Mouse (Mus musculus) frontal cortex, postnatal 14 days (tissue): ENCODE measurements at regions not wholly inside any gene's neighbourhood (a gene's known extent, or its start where the extent isn't known, plus 50 kb on each side); places are given as distances from the start of the nearest gene placed in this dataset.

Experiments used
- DNase-seq, 2 experiments: peaks; one replicate each; pipeline ENCODE4 v3.0.0; 2022; ENCODE audit warnings: low spot score in 2 of 2

DNA sequence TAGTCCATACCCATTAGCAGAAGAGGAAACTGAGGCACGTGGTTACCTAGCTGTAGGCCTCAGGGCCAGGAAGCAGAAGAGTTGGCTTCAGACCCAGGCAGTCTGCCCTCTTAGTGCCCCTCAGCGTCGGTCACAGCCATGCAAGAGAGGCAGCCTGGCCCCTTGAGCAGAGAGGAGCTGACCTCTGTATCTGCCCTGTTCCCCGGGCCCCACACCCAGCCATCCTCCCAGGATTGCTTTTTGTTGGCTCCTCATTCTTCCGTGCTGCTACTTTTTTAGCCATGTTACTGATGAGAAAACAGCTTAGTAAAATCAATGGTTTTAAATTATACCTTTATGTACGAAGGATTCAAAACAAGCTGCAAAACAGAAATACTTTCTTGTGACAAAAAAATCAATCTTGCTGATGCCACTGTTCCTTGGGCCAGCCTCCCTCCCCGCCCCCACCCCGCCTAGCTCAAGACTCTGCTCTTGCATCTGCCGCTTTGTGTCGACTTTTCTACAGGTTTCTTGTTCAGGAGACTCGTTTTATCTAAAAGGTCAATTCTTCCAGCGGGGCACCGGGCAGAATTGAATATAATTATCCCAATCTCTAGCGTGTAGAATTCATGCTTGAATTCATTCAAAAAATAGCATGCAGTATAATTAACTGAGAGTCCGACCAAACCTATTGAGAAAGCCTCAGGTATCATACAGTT lies 70.8 kb downstream of the Sall1 start:
- no peak for DNase-seq

DNA sequence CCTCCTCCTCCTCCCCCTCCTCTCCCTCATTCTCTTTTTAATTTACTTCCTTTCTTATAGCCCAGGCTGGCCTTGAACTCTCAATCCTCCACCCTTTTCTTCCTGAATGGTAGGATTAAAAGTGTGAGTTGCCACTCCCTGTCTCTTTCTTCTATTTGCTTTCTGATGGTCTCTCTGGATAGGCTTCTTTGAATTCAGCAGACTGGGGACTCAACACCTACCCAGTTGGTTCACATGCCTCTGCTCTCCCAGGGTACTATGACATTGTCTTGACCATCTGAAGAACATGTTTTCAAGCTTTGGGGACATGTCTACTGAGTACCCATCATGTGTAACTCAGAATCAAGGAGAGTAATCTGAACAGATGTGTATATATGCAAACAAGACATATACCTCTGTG lies 85.1 kb downstream of the Sall1 start:
- DNase-seq = no peak

DNA sequence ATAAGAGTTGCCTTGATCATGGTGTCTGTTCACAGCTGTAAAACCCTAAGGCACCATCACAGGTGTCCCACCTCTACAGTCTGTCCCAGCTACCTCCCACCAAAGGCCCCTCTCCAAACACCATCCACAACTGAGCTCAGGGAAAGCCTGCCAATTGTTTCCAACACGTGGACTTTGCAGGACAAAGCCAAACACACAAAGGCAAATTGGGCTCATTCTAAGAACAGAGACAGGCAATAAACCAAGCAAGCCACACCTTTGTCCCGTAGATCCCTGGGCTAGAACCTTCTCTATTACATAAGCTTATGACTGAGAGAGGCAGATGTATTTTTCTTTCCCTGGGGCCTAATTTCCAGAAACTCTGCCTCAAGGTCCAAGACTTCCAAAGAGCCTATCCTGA lies 90.8 kb downstream of the Sall1 start:
- DNase-seq = no peak

DNA sequence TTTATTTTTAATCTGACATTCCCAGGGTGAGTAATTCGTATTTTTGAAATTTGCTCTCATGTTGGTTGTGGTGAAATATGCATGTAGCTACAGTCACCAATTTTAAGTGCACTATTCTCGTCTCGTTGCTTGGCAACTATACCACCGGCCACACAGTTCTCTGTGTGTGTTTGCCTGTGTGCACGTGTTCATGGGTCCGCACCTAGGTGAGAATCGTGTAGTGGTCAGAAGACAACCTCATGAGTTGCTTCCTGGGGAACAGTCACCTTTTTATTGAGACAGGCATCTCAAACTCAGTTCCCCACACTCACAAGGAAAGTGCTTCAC lies 92.2 kb downstream of the Sall1 start:
- no peak for DNase-seq

DNA sequence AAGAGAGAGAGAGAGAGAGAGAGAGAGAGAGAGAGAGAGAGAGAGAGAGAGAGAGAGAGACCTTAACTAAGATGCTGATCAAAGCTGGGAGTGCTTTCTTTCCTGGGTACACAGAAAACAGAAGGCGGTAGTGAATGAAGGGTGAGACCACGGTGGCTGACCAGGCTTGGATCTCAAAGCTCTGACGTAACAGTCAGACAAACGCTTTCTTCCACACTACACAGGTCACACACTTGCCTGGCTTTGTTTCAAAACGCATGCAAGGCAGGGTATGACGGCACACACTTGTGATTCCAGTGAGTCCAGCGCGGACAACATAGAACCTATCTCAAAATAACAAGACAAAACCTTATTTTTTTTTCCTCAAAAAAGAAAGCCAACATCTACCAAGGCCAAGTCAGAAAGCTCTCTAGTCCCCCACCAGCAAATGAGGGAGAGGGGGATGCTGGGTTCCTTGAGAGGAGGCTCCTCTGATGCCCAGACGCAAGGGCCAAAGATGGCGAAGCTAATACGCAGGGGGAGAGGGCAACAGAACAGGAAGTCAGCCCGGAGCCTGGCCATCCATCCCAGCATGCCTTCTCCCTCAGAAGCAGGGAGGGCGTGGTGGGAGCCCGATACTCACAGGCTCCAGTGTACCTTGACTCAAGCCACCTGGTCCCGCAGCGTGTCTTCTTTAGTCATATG lies 92.7 kb downstream of the Sall1 start:
- DNase-seq = no peak

DNA sequence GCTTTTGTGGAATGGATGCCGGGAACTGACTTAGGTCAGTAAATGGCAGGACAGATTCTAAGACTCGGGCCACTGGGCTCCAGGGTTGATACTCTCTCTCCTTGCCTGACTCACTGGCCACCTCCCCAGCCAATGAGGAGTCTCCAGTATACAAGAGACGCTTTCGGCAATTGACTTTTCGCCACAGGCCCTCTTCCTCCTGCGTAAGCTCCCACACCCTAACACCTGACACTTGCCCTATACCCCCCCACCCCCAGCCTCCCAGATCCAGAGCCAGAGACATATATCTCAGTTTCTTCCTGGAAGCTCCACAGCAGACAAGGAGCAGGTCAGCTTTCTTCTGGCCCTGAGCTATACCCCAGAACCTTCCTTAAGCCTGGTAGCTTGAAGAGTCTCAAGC lies 94.0 kb downstream of the Sall1 start:
- DNase-seq = no peak

DNA sequence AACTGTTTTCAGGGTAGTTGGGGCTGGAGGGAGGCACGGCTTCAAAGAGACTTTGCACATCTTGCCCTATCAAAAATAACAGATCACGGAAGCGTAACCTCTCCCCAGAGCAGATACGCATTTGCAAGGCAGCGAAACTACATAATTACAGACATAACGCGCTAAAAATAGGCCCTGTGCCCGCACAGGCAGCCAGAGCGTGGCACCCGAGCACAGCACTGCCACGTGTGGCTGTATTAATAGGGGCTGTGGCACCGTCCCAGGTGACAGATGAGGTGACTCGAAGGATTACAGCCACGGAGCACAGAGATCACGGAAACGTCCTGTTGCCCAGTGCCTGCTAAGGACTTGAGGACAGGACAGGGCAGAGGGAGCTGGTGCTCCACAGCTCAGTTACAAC lies 95.0 kb downstream of the Sall1 start:
- no peak for DNase-seq

DNA sequence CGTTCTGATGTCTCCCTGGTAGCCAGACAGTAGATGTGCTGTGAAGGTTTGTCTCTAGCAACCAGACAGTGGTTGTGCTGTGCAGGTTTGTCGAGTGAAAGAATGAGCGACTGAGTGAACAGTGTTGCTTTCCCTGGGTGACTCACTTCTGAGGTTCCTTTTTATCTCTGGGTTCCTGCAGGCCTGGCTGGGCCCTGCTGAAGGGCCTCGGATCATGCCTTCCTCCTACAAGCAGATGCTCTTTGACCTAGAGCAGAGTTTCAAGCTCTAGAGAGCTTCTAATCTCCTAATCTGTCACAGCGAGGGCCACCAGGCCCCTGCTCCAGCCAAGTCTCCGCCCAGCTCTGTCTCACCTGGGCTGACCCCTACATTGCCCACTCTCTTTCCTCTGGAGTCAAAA lies 95.6 kb downstream of the Sall1 start:
- DNase-seq = no peak

DNA sequence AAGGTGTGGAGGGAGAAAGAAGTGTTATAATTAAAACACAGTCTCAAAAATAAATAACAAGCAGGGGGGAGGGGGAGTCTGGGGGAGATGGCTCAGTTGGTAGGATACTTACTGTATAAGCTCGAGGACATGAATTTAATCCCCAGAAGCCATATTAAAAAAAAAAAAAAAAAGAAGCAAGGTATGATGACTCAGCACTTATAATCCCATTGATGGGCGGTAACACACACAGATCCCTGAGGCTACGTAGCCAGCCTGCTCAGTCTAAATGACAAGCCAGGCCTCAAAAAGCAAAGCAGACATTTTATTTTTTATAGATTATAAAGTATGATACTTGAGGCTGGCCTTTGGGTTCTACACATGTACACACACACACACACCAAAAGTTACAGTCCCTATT lies 96.6 kb downstream of the Sall1 start:
- no peak for DNase-seq

DNA sequence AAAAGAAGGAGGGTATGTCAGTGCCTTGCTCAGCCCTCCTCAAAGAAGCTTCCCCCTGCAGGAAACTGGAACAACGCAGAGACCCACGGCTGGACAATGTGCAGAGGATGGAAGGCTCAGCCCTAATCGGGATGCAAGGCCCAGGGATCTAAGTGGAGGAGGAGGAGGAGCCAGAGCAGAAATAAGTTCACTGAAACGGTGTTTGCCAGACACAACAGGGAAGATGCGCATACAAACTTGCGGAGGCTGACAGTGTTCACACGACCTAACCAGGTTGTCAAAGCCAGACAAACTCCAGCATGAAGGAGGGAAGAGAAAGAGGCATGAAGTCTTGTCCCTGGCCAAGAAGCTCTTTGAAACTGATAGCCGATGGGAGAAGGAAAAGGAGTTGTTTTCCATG lies 98.3 kb downstream of the Sall1 start:
- no peak for DNase-seq

DNA sequence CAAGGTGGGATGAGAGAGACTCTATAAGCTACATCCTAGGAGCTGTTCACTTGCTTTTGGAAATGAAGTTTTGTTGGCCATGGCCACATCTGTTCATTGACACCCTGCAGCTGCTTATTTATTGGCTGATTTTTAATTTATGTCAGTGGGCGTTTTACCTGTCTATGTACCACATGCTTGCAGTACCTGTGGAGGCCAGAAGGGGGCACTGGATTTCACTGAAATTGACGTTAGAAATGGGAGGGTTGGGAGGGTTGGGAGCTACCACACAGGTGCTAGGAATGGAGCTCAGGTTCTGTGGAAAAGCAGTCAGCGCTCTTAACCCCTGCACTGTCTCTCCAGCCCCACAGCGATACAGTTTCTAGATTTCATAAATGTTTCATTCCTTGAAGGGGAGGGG lies 99.9 kb downstream of the Sall1 start:
- no peak for DNase-seq

DNA sequence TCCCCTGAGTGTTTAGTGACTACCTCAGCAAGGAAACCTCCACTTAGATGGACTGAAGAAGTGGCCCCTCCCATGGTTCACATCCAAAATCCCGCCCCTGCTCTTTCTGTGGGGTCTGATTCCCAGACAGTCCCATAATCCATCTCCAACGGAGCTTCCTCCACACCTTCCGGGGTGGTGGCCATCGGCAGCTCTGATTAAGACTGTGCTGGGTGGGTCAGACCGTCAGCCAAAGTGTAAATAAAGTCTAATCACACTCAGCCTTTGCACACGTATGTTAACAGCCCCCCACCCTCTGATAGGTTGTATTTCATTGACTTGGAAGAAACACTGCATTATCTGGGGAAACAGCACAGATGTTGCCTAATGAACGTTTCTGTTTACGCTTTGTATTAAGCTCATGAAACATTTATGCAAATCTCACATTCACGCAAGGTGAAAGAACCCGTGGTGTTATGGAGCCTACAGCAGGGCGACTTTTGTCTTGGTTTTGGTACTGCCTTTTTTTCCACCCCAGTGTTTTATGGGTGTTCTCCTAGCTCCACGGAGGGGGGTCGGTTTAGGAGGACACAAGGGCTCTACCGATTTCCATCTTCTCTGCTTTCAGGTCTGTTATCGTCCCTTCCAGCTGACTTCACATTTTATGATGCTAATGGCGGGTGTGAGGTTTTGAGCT lies 104.8 kb downstream of the Sall1 start:
- DNase-seq = no peak

DNA sequence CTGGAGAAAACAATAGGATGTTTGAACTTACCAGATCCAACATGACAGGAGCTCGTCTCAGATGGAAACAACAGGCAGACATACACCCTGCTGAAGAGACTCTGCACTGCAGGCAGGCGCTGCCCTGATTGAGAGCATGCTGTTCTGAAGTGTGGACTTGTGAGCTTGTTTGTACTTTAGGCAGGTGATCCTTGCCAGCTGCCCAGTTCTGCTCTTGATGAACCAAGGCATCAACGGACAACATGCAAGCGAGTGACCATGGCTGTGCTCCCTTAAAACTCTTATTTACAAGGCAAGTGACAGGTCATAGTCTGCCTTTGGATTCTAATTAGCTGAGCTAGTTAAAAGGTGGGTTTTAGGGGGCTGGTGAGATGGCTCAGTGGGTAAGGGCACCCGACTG lies 109.3 kb downstream of the Sall1 start:
- no peak for DNase-seq

DNA sequence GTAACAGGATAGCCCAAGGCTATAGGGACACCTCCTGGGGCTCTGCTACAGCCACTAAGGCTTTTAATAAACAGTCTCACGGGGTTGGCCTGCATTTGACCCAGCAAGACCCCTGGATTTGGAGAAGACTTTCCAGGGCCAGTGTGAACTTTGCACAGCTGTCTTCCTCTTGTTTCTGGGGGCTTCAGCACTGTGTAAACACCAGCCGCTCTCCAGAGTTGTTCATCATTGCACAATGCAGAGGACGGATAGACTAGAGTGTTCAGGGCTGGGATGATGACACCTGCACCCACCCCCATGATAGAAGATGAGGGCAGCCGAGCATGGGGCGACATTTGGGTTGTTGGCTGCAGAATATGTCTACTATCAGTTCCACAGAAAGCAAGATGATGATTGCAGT lies 112.9 kb downstream of the Sall1 start:
- no peak for DNase-seq

DNA sequence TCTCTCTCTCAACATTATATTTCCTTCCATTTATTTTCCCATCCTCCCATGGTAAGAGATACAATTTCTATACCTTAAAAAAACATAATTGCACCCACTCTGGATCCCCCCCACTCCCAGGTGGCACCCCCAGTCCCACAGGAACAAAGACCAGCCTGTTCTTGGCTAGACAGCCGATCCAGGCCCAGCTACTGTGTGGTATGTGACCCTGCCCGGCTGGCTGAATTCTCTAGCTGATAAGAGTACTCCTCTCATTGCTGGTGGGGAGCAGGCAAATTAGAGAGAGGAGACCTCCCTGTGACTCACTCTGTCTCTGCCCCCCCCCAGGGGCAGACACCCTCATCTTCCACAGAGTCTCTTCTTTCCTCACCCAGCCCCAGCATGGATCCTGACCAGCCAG lies 113.6 kb downstream of the Sall1 start:
- DNase-seq = no peak

DNA sequence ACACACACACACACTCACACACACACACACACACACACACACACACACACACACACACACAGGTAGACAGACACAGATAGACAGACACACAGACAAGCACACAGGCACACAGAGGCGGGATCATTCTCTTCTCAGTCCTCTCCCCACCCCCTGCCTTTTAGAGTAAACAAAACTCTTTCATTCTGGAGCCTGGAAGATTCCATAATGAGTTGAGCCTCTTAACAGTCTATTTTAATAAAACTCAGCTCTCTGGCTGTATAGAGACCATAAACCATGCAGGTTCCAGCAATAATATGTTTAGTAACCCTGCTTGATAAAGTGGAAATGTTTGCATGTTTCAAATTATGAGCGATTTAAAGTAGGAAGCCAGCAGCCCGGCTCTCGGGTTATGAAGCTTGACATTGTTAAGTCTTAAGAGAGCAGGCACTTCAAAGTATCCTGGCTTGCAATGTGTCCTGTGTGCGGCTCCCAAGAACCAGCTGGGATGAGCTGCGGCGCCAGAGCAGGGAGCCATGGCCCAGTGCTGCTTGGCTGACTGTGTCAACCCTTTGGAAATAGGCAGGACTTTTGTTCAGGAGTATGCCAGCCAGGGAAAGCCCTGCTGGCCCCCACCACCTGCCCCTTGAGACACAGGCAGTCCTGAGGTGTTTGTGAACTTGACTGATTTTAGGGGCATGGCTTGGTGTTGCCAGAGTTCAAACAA lies 115.1 kb downstream of the Sall1 start:
- DNase-seq = no peak

DNA sequence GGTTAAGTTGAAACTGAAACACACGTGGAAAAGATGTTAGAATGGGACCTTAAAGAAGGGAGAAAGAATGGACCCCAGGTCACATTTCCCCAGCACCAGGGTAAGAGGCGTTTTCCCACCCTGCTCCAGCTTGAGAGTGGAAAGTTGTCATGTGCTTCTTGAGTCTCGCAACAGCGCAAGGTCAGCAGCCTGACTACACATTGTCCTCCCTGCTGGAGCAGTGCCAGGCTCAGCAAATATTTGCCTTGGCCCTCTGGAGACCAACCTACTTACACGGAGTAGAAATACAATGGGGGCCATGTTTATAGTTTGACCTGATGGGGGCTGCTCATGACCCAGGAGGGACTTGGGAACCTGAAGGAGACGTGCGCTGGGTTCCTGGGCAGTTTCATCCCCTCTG lies 121.1 kb downstream of the Sall1 start:
- DNase-seq = no peak

DNA sequence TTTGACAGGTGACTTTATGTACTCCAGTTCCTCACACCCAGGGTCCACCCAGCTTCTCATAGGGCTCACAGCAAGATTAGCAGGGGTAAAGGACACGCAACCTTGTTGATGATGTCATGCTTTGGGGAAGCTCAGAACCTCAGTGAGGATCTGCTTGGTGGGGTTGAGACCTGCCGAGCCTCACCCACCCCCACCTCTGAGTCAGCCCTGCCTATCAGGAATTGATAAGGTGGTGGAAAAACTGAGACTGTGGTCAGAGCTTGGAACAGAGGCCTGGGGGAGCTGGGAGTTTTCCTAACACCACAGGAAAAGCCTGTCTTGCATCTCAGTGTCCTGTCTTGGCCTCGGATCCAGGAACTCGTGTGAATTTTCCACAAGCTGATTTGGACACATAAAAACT lies 122.0 kb downstream of the Sall1 start:
- no peak for DNase-seq

DNA sequence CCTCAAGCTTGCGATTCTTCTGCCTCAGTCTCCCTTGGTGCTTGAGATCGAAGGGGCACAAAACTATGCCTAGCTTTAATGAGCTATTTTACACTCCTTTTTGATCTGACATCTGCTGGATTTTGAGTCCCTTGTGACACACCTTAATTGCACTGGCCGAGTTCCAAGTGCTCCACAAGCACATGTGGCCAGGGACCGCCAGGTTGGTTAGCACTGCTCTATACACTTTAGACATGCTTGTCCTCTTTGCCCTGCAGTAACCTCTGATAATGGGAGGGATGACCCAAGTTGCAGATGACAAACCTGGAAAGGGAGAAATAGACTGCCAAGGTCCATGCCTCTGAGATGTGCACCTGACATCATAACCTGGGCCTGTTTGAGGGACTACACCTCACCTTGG lies 124.7 kb downstream of the Sall1 start:
- no peak for DNase-seq

DNA sequence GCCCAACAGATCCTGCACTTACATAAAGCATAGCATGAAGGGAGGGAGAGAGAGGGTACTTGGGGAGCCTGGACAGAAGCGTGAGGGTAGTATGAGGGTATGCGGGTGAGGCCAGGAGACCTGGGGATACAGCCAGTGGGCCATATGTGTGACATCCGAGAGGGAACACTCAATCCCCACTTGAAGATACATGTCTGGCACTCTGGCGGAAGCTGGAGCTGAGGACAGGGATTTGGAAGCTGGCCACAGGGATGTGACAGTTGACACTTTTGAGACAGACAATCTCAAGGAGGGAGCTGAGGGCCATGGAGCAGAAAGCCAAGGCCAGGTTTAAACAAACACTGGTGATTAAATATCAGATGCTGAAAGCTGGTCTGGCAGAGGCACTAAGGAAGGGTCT lies 127.9 kb downstream of the Sall1 start:
- DNase-seq = no peak

DNA sequence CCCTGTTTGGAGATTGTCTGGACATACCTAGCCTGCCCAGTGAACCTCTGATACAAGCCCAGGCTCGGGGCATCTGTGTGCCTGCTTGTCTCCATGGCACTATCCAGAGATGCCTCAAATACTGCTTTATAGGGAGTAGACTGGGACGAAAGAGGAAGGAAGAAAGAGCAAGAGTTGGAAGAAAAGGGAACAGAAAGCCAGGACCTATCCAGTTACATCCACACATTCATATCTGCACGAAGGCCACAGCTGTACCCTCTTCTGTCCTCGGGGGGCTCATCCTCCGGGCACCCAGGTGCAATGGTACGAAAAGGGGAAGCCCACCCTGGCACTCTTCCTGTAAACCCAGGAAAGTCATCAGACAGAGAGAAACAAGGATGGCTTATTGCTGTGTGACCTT lies 129.3 kb downstream of the Sall1 start:
- DNase-seq = no peak

DNA sequence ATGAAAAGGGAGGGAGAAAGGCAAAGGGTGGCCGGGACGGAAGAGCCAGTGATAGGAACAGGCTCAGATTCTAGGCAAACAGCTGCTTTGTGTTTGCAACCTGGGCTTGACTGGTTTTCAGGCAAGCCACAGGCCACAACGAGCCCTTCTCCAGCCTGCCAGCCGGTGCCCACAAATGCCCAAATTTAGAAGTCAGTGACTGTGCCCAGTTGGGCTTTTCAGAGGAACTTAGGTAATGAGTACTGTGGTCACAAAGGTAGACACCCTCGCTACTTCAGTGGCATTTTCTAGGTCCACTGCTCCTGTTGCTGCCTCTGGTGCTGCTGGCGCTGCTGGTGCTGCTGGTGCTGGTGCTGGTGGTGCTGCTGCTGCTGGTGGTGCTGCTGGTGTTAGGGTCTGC lies 129.8 kb downstream of the Sall1 start:
- no peak for DNase-seq

DNA sequence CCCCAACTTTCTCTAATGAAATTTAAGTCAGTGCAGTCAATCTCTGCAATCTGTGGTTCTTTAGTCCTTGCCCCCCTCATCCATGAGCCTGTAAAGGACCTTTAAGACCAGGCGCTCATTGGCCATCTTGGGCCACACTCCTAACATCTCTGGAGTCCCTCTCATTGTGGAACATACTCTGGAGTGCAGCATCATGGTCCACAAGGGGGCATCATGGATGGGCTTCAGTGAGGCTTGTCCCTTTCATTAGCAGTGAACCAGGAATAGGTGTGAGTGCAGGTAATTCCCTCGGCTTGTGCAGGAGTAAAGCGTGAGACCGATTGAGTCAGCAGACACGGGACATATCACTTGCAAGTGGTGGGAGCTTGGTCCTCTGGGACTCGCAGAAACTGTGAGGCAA lies 137.7 kb downstream of the Sall1 start:
- DNase-seq = no peak
